Mouse (Mus musculus) CH12.LX (cell line): Measurements from ENCODE around the gene Dnajc7. TPM values are rescaled to one million over a fixed set of nuclear protein-coding genes. Genes with fewer than 3 reads are reported as not detected.

Source experiments
- DNase-seq: peaks from one replicate; pipeline ENCODE4 v3.0.0-alpha.2; 2013; ENCODE audit errors: extremely low read depth
- H3K27ac ChIP-seq: 2 replicates; pipeline ENCODE4 v1.5.1; 2012; ENCODE audit warnings: low read depth, mild to moderate bottlenecking, control low read depth, moderate library complexity; ENCODE audit not compliant: insufficient read depth
- H3K27me3 ChIP-seq: replicated peaks from 2 replicates; pipeline ENCODE3; 2012; ENCODE audit warnings: inconsistent platforms
- H3K36me3 ChIP-seq, 2 experiments: replicated peaks in 1 of 2; 2 replicates each; pipeline versions ENCODE3 to v1.6.1; 2012; ENCODE audit warnings: inconsistent platforms in 1 of 2, low read length in 1 of 2, mild to moderate bottlenecking in 1 of 2, mixed read lengths in 1 of 2, moderate library complexity in 1 of 2; ENCODE audit not compliant: control insufficient read depth in 1 of 2, insufficient read depth in 1 of 2
- H3K4me1 ChIP-seq, 2 experiments: 2 replicates each; pipeline ENCODE4 v1.6.1; 2012; ENCODE audit warnings: inconsistent platforms in 1 of 2, moderate library complexity in 1 of 2; ENCODE audit not compliant: insufficient read depth in 2 of 2, control insufficient read depth in 1 of 2
- H3K4me2 ChIP-seq: 2 replicates; pipeline ENCODE4 v1.6.1; 2012; ENCODE audit warnings: low read depth, mild to moderate bottlenecking, control low read depth; ENCODE audit not compliant: poor library complexity, insufficient read depth, severe bottlenecking
- H3K4me3 ChIP-seq, 3 experiments: fragments of 150-350 bp in 1 of 3; sonication (generic) in 1 of 3; replicated peaks in 1 of 3; 2 replicates each; pipeline versions ENCODE3 to v1.5.1; 2011 to 2012; ENCODE audit warnings: low read depth in 2 of 3, low read length in 2 of 3, mild to moderate bottlenecking in 2 of 3, moderate library complexity in 2 of 3, control low read depth in 1 of 3, improper control_type of control experiment in 1 of 3, inconsistent platforms in 1 of 3, mixed read lengths in 1 of 3; ENCODE audit not compliant: poor library complexity in 1 of 3
- H3K79me2 ChIP-seq: replicated peaks from 2 replicates; pipeline ENCODE4 v1.6.1; 2012; ENCODE audit warnings: mild to moderate bottlenecking, moderate library complexity; ENCODE audit not compliant: control insufficient read depth, poor library complexity, insufficient read depth, severe bottlenecking; ENCODE audit errors: extremely low read depth
- H3K9ac ChIP-seq: 2 replicates; pipeline ENCODE4 v1.6.1; 2012; ENCODE audit warnings: low read depth, mild to moderate bottlenecking, control low read depth, moderate library complexity; ENCODE audit not compliant: insufficient read depth
- H3K9me3 ChIP-seq: replicated peaks from 2 replicates; pipeline ENCODE3; 2012; ENCODE audit warnings: low read length, inconsistent platforms, mixed read lengths
- CTCF ChIP-seq, 2 experiments: IDR thresholded peaks in 1 of 2; conservative IDR thresholded peaks in 1 of 2; 2 replicates each; pipeline ENCODE4 v1.5.1; 2011 to 2012; ENCODE audit warnings: low read depth in 2 of 2, low read length in 2 of 2, improper control_type of control experiment in 1 of 2, inconsistent platforms in 1 of 2, mild to moderate bottlenecking in 1 of 2, moderate library complexity in 1 of 2
- E2F4 ChIP-seq: IDR thresholded peaks from 2 replicates; pipeline ENCODE4 v1.6.1; 2011; ENCODE audit warnings: low read depth, low read length, improper control_type of control experiment; ENCODE audit not compliant: insufficient replicate concordance
- ELF1 ChIP-seq: IDR thresholded peaks from 2 replicates; pipeline ENCODE4 v1.6.1; 2014; ENCODE audit warnings: low read depth, mild to moderate bottlenecking, inconsistent platforms, low read length, improper control_type of control experiment
- EP300 ChIP-seq: IDR thresholded peaks from 2 replicates; pipeline ENCODE4 v1.6.1; 2011; ENCODE audit warnings: low read length, improper control_type of control experiment
- ETS1 ChIP-seq: conservative IDR thresholded peaks from 2 replicates; pipeline ENCODE4 v1.6.1; 2012; ENCODE audit warnings: low read depth, mild to moderate bottlenecking, inconsistent platforms, low read length, improper control_type of control experiment, moderate library complexity
- GABPA ChIP-seq: IDR thresholded peaks from 2 replicates; pipeline ENCODE4 v1.6.1; 2012; ENCODE audit warnings: low read depth, low read length, improper control_type of control experiment, inconsistent platforms; ENCODE audit not compliant: insufficient replicate concordance
- HCFC1 ChIP-seq: IDR thresholded peaks from 2 replicates; pipeline ENCODE4 v1.6.1; 2012; ENCODE audit warnings: low read depth, mild to moderate bottlenecking, inconsistent platforms, low read length, improper control_type of control experiment
- IRF4 ChIP-seq: IDR thresholded peaks from 2 replicates; pipeline ENCODE4 v1.6.1; 2014; ENCODE audit warnings: low read depth, mild to moderate bottlenecking, inconsistent platforms, low read length, improper control_type of control experiment
- JUN ChIP-seq: IDR thresholded peaks from 2 replicates; pipeline ENCODE4 v1.6.1; 2011; ENCODE audit warnings: low read depth, mild to moderate bottlenecking, low read length, improper control_type of control experiment, moderate library complexity; ENCODE audit not compliant: insufficient read depth
- JUND ChIP-seq: conservative IDR thresholded peaks from 2 replicates; pipeline ENCODE4 v1.6.1; 2011; ENCODE audit warnings: low read depth, low read length, improper control_type of control experiment
- KAT2A ChIP-seq: IDR thresholded peaks from 2 replicates; pipeline ENCODE4 v1.6.1; 2012; ENCODE audit warnings: low read length, improper control_type of control experiment, inconsistent platforms; ENCODE audit not compliant: insufficient replicate concordance
- MAX ChIP-seq: IDR thresholded peaks from 2 replicates; pipeline ENCODE4 v1.6.1; 2011; ENCODE audit warnings: low read length, improper control_type of control experiment
- MEF2A ChIP-seq: IDR thresholded peaks from 2 replicates; pipeline ENCODE4 v1.6.1; 2014; ENCODE audit warnings: low read depth, mild to moderate bottlenecking, inconsistent platforms, low read length, improper control_type of control experiment, borderline replicate concordance
- MXI1 ChIP-seq: IDR thresholded peaks from 2 replicates; pipeline ENCODE4 v1.6.1; 2011; ENCODE audit warnings: mild to moderate bottlenecking, low read depth, low read length, improper control_type of control experiment
- MYC ChIP-seq: IDR thresholded peaks from 2 replicates; pipeline ENCODE4 v1.6.1; 2011; ENCODE audit warnings: low read depth, mild to moderate bottlenecking, improper control_type of control experiment, low read length
- NELFE ChIP-seq: IDR thresholded peaks from 2 replicates; pipeline ENCODE4 v1.6.1; 2011; ENCODE audit warnings: low read depth, low read length, improper control_type of control experiment
- NRF1 ChIP-seq: IDR thresholded peaks from 2 replicates; pipeline ENCODE4 v1.6.1; 2014; ENCODE audit warnings: low read depth, mild to moderate bottlenecking, inconsistent platforms, low read length, improper control_type of control experiment, moderate library complexity
- PAX5 ChIP-seq: IDR thresholded peaks from 2 replicates; pipeline ENCODE4 v1.6.1; 2012; ENCODE audit warnings: low read length, inconsistent platforms, mixed read lengths
- POLR2A ChIP-seq: IDR thresholded peaks from 2 replicates; pipeline ENCODE4 v1.6.1; 2011; ENCODE audit warnings: low read depth, mild to moderate bottlenecking, improper control_type of control experiment, low read length
- POLR2AphosphoS2 ChIP-seq: IDR thresholded peaks from 2 replicates; pipeline ENCODE4 v1.6.1; 2011; ENCODE audit warnings: low read depth, low read length, improper control_type of control experiment
- RAD21 ChIP-seq: IDR thresholded peaks from 2 replicates; pipeline ENCODE4 v1.6.1; 2011; ENCODE audit warnings: low read depth, mild to moderate bottlenecking, low read length, improper control_type of control experiment, moderate library complexity
- RCOR1 ChIP-seq: conservative IDR thresholded peaks from 2 replicates; pipeline ENCODE4 v1.6.1; 2012; ENCODE audit warnings: low read depth, mild to moderate bottlenecking, inconsistent platforms, low read length, improper control_type of control experiment
- SIN3A ChIP-seq: IDR thresholded peaks from 2 replicates; pipeline ENCODE4 v1.6.1; 2012; ENCODE audit warnings: low read length, improper control_type of control experiment, inconsistent platforms
- SMC3 ChIP-seq: IDR thresholded peaks from 2 replicates; pipeline ENCODE4 v1.6.1; 2011; ENCODE audit warnings: low read depth, low read length, improper control_type of control experiment
- TBP ChIP-seq: conservative IDR thresholded peaks from 2 replicates; pipeline ENCODE4 v1.6.1; 2011; ENCODE audit warnings: low read depth, low read length, improper control_type of control experiment
- TCF12 ChIP-seq: IDR thresholded peaks from 2 replicates; pipeline ENCODE4 v1.6.1; 2014; ENCODE audit warnings: low read depth, mild to moderate bottlenecking, inconsistent platforms, low read length, improper control_type of control experiment
- UBTF ChIP-seq: IDR thresholded peaks from 2 replicates; pipeline ENCODE4 v1.6.1; 2012; ENCODE audit warnings: low read depth, mild to moderate bottlenecking, inconsistent platforms, low read length, improper control_type of control experiment, moderate library complexity
- USF1 ChIP-seq: IDR thresholded peaks from 2 replicates; pipeline ENCODE4 v1.6.1; 2014; ENCODE audit warnings: low read depth, mild to moderate bottlenecking, inconsistent platforms, low read length, improper control_type of control experiment
- USF2 ChIP-seq: conservative IDR thresholded peaks from 2 replicates; pipeline ENCODE4 v1.6.1; 2011; ENCODE audit warnings: low read depth, low read length, improper control_type of control experiment
- ZC3H11A ChIP-seq: IDR thresholded peaks from 2 replicates; pipeline ENCODE4 v1.6.1; 2012; ENCODE audit warnings: low read depth, mild to moderate bottlenecking, inconsistent platforms, low read length, improper control_type of control experiment
- ZNF384 ChIP-seq: IDR thresholded peaks from 2 replicates; pipeline ENCODE4 v1.6.1; 2012; ENCODE audit warnings: low read depth, low read length, improper control_type of control experiment, inconsistent platforms
- dilution Hi-C: fragments of 300-500 bp; cut with MboI; formaldehyde crosslinking; loops from 2 replicates; pipeline ENCODE4 v1.14.3; 2020; ENCODE audit warnings: low sequenced_read_pairs; ENCODE audit not compliant: extremely low pct_unique_long_range_greater_than_20kb, extremely low pct_ligation_motif_present
- in situ Hi-C: fragments of 300-500 bp; cut with MboI; formaldehyde crosslinking; loops from 3 replicates; pipeline ENCODE4 v1.14.3; 2019; ENCODE audit warnings: low sequenced_read_pairs, low pct_ligation_motif_present, low pct_unique_long_range_greater_than_20kb, mixed read lengths
- polyA plus RNA-seq: library from polyadenylated mRNA; unstranded; fragments of >175 nt; gene quantifications from 2 replicates; pipeline ENCODE4 v1.2.1, GENCODE M21; 2012; ENCODE audit warnings: low read depth; ENCODE audit not compliant: insufficient read length
- total RNA-seq, 2 experiments: library from RNA; depleted of rRNA; stranded (reverse); fragments of 300-350 nt in 1 of 2; fragments of >200 nt in 1 of 2; gene quantifications; 2 replicates each; pipeline ENCODE4 v1.2.3; 2012 to 2014

Gene Dnajc7
- total and polyA plus RNA-seq, 3 experiments = 123 to 455 (median 249) TPM

DNA sequence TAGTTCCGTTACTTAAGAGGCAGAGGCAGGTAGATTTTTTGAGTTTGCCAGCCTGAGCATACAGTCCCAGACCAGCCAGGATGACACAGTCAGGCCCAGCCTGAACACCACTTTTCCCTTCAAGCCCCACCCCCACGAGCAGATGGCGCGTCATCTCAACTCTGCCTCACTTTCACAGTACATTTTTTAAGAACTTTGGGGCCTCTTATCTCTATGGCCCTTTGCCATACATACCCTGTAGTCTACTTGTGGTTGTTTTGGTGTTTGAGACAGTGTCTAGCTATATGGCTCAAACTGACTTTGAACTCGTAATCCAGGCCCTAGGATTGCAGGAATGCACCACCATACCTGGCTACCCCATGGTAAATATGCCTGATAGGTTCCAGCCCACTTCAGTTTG lies 8.1 kb upstream of the Dnajc7 start:
- dilution Hi-C loops = no loop called here
- H3K36me3 ChIP-seq = peaks cover 22 to 35% of the 10 kb centered on the region in 2 experiments
- peaks cover 10% of the 10 kb centered on the region for H3K27me3 ChIP-seq
- peak overlapping the region; percentile 88; the same call in 1 of the 2 replicates for H3K27ac ChIP-seq
- H3K79me2 ChIP-seq = peaks cover 1% of the 10 kb centered on the region; the same call in 1 of the 2 replicates
- H3K4me3 ChIP-seq = no peak overlapping the region
- no peak for DNase-seq
- H3K9me3 ChIP-seq = no peaks in the 10 kb centered on the region
- H3K9ac ChIP-seq = no peak overlapping the region
- H3K4me1 ChIP-seq = peaks cover 33 to 60% of the 10 kb centered on the region in 2 experiments
- H3K4me2 ChIP-seq = no peak overlapping the region
- in situ Hi-C loops = loop anchor here (5.0 kb wide), 1 partner anchor 69 kb away; no protein-coding TSS in a partner anchor
- TF ChIP-seq POLR2A (0 out of 2 replicates have a peak, but pooled peaks have one; percentile 15), KAT2A (no peak)

DNA sequence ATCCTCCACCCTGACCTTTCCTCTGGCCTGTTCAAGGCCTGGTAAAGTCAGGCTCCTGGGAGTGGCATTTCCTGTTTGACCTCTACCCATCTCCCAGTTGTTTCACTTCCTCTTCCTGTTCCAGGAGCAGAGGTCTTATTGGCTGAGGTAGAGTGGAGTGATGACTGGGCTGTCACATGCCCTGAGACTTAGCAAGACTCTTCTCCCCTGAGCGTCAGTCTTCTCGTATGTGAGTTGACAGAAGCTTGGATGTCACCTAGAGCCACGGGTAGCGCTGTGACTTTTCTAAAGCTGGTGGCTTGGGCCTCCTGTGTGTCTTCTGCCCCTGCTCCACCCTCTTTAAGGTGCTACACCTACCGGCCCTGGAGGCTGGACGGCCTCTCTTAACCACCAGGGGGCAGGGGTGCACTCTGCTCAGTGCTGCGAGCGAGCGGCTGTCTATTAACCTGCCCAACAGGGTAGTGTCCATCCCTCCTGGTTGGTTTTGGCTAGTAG lies 6.8 kb upstream of the Dnajc7 start:
- Histone ChIP-seq H3K36me3 (peaks cover 22 to 37% of the 10 kb centered on the region in 2 experiments), H3K9ac (peak overlapping the region; percentile 23), H3K4me1 (peaks cover 30 to 69% of the 10 kb centered on the region in 2 experiments), H3K4me2 (peak overlapping the region; percentile 60), H3K79me2 (peaks cover 2% of the 10 kb centered on the region; the same call in 1 of the 2 replicates), H3K9me3 (no peaks in the 10 kb centered on the region), H3K4me3 (peak overlapping the region in 2 of 3 experiments; percentile 4 to 36), H3K27me3 (peaks cover 5% of the 10 kb centered on the region), H3K27ac (peak overlapping the region; percentile 88)
- DNase-seq = peak; percentile 98
- dilution Hi-C loops = no loop called here
- in situ Hi-C loops = loop anchor here (5.0 kb wide), 1 partner anchor 71 kb away; no protein-coding TSS in a partner anchor
- TF ChIP-seq CTCF (conservative IDR thresholded peaks at IDR 0.05 in 1 of 2, IDR thresholded peaks at IDR 0.05 in 1 of 2; ENCODE audit: low read depth in 2 of 2, low read length in 2 of 2) (peak; percentile 61 to 99), GABPA (no peak), SIN3A (peak; percentile 89), MYC (peak; percentile 94), ZC3H11A (peak; percentile 36; the same call in 1 of the 2 replicates), UBTF (no peak), POLR2A (peak; percentile 96), EP300 (peak; percentile 87), ELF1 (peak; percentile 98), IRF4 (peak; percentile 96), MEF2A (peak; percentile 67; the same call in 1 of the 2 replicates), TCF12 (peak; percentile 93), NRF1 (no peak), HCFC1 (peak; percentile 78), USF2 (peak; percentile 88), USF1 (peak; percentile 91), ZNF384 (no peak), MXI1 (peak; percentile 77; the same call in 1 of the 2 replicates), ETS1 (peak; percentile 67; the same call in 1 of the 2 replicates), RCOR1 (peak; percentile 84; the same call in 1 of the 2 replicates), RAD21 (peak; percentile 82), PAX5 (no peak), KAT2A (peak; percentile 82; the same call in 1 of the 2 replicates), E2F4 (0 out of 2 replicates have a peak, but pooled peaks have one; percentile 29), JUN (peak; percentile 36), SMC3 (peak; percentile 95), MAX (peak; percentile 92), TBP (peak; percentile 95), JUND (peak; percentile 57; the same call in 1 of the 2 replicates), NELFE (peak; percentile 90), POLR2AphosphoS2 (peak; percentile 78; the same call in 1 of the 2 replicates)
